Mouse (Mus musculus) neural tube, embryonic 13.5 days (tissue): ENCODE measurements around the gene Hist1h3e. TPM values are rescaled to one million over a fixed set of nuclear protein-coding genes. Genes with fewer than 3 reads are reported as not detected.
"Not testable (repeated sequence)": the region's sequence is repeated elsewhere in the genome, so short reads cannot be mapped to it uniquely, and the experiment has no call there.

ENCODE experiments used
- ATAC-seq: fragments of 200-750 bp; cut with Nextera tagmentation; 2 replicates; pipeline ENCODE4 v1.8.0; 2017; ENCODE audit warnings: low read depth, mild to moderate bottlenecking, moderate TSS enrichment, moderate library complexity
- H3K27ac ChIP-seq: fragments of 300-500 bp; sonication (generic); replicated peaks from 2 replicates; pipeline ENCODE4 v1.5.1; 2015; ENCODE audit warnings: moderate library complexity, mild to moderate bottlenecking, inconsistent platforms
- H3K27me3 ChIP-seq: fragments of 300-500 bp; sonication (generic); 2 replicates; pipeline ENCODE4 v1.6.1; 2015; ENCODE audit warnings: mild to moderate bottlenecking, inconsistent platforms
- H3K36me3 ChIP-seq: fragments of 300-500 bp; sonication (generic); 2 replicates; pipeline ENCODE4 v1.6.1; 2015; ENCODE audit warnings: mild to moderate bottlenecking, inconsistent platforms
- H3K4me1 ChIP-seq: fragments of 300-500 bp; sonication (generic); replicated peaks from 2 replicates; pipeline ENCODE4 v1.6.1; 2015; ENCODE audit warnings: inconsistent platforms
- H3K4me2 ChIP-seq: fragments of 300-500 bp; sonication (generic); 2 replicates; pipeline ENCODE4 v1.6.1; 2015; ENCODE audit warnings: inconsistent platforms, mild to moderate bottlenecking, moderate library complexity
- H3K4me3 ChIP-seq: fragments of 300-500 bp; sonication (generic); 2 replicates; pipeline ENCODE4 v1.5.1; 2015; ENCODE audit warnings: mild to moderate bottlenecking, inconsistent platforms
- H3K9ac ChIP-seq: fragments of 300-500 bp; sonication (generic); 2 replicates; pipeline ENCODE4 v1.6.1; 2015; ENCODE audit warnings: moderate library complexity, mild to moderate bottlenecking, inconsistent platforms
- H3K9me3 ChIP-seq: fragments of 300-500 bp; sonication (generic); 2 replicates; pipeline ENCODE4 v1.6.1; 2016; ENCODE audit warnings: inconsistent platforms
- WGBS: fragments of 180-500 bp; shearing (Covaris S2); methylation state at CpG from one replicate; pipeline ENCODE4 v1.1.7; 2015; 5-methylcytosine and 5-hydroxymethylcytosine counted together
- polyA plus RNA-seq: library from polyadenylated mRNA; unstranded; fragments of >200 nt; fragmentation: Nextera tagmentation; extraction: Ambion mirVana; gene quantifications from 2 replicates; pipeline ENCODE4 v1.2.1, GENCODE M21; 2015

Hist1h3e gene
- polyA plus RNA-seq, 1 experiment from 2014 or later, result 3.2 TPM

- 0 out of 2 replicates have a peak overlapping the region, but pooled peaks have one; percentile 9 for H3K9ac ChIP-seq
- ATAC-seq, result no peak
- peaks cover 39% of the 10 kb centered on the region for H3K4me1 ChIP-seq
- no peaks in the 10 kb centered on the region for H3K36me3 ChIP-seq
- no peak overlapping the region for H3K27ac ChIP-seq
- peak overlapping the region; percentile 74 for H3K4me2 ChIP-seq
- no peaks in the 10 kb centered on the region for H3K9me3 ChIP-seq
- 87% methylated on average over 3 of the region's 3 CpGs for WGBS
- H3K27me3 ChIP-seq, result no peaks in the 10 kb centered on the region
- no peak overlapping the region; the same call in 1 of the 2 replicates for H3K4me3 ChIP-seq
Observed at GRCm38 (mm10) chr13:23537006-23537710, 25.0 kb downstream of the Hist1h3e start.

GRCm38 (mm10) chr13:23536076-23536822, 25.9 kb downstream of the Hist1h3e start:
- Histone ChIP-seq H3K4me3 (peak overlapping the region; percentile 59), H3K4me2 (peak overlapping the region; percentile 74), H3K27me3 (no peaks in the 10 kb centered on the region), H3K9ac (peak overlapping the region; percentile 55; the same call in 1 of the 2 replicates), H3K27ac (no peak overlapping the region), H3K4me1 (peaks cover 42% of the 10 kb centered on the region), H3K36me3 (no peaks in the 10 kb centered on the region), H3K9me3 (no peaks in the 10 kb centered on the region)
- no peak for ATAC-seq
- WGBS, result 21% methylated on average over 7 of the region's 7 CpGs

GRCm38 (mm10) chr13:23535137-23536075, 26.8 kb downstream of the Hist1h3e start, which contains the start of gene Hist1h3g:
Gene Hist1h3g, plus strand, starts transcription at chr13:23535422.
- Histone ChIP-seq H3K4me1 (peaks cover 42% of the 10 kb centered on the region), H3K9ac (peak within 1 kb of the TSS; percentile 61), H3K4me2 (peak within 1 kb of the TSS; percentile 74), H3K4me3 (peak within 1 kb of the TSS; percentile 59), H3K27ac (peak within 1 kb of the TSS; percentile 74)
- not testable (repeated sequence) for H3K27me3 ChIP-seq, H3K9me3 ChIP-seq, H3K36me3 ChIP-seq
- WGBS, result under 1% methylated on average over 53 of the region's 62 CpGs
- ATAC-seq, result peak; percentile 89

GRCm38 (mm10) chr13:23534368-23535131, 27.6 kb downstream of the Hist1h3e start:
- Histone ChIP-seq H3K27ac (peak overlapping the region; percentile 74), H3K4me2 (peak overlapping the region; percentile 74), H3K27me3 (no peaks in the 10 kb centered on the region), H3K9ac (peak overlapping the region; percentile 61), H3K4me3 (peak overlapping the region; percentile 59), H3K9me3 (no peaks in the 10 kb centered on the region), H3K36me3 (no peaks in the 10 kb centered on the region), H3K4me1 (peaks cover 48% of the 10 kb centered on the region)
- ATAC-seq, result no peak
- WGBS, result under 1% methylated on average over 15 of the region's 15 CpGs

- peak; percentile 15; the same call in 1 of the 2 replicates for ATAC-seq
- H3K27me3 ChIP-seq, H3K9me3 ChIP-seq, H3K36me3 ChIP-seq: not testable (repeated sequence)
- peaks cover 54% of the 10 kb centered on the region for H3K4me1 ChIP-seq
- under 1% methylated on average over 25 of the region's 53 CpGs for WGBS
- H3K4me3 ChIP-seq, result peak within 1 kb of the TSS; percentile 59
- peak within 1 kb of the TSS; percentile 74 for H3K4me2 ChIP-seq
- peak within 1 kb of the TSS; percentile 84 for H3K27ac ChIP-seq
- H3K9ac ChIP-seq, result peak within 1 kb of the TSS; percentile 85
Observed at GRCm38 (mm10) chr13:23533560-23534367, 28.4 kb downstream of the Hist1h3e start, which contains the start of gene Hist1h2af. Gene Hist1h2af, plus strand, starts transcription at chr13:23533906.

DNA sequence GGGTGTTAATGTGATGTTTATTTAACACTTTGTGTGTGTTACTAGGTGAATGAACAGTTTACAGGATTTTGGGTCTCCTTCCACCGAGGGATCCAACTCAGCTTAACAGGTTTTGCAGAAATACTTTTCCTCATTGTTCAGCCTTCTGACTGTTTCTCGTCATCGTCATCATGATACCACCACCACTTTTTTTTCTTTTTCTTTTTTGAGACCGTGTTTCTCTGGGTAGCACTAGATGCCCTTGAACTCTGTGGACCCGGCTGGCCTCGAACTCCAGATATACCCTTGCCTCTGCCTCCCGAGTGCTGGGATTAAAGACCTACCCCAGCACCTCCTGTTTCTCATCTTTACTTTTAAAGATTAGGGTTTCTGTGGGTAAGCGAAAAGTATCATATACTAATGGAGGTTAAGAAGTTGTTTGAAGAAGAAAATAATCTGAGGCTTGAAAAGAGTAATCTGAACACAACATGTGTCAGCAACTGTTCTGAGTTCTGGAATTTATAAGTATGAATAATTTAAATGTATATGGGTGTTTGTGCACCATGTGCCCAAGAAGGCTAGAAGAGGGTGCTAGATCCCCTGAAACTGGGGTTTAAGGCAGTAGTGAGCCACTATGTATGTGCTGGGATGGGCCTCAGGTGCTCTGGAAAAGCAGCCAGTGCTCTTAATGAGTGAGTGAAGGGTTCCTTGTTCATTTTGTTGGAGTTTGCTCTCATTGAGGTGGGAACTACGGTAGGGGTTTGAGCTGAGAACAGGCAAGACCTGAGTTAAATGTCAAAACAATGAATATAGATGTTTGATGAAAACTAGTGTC, 29.7 kb downstream of the Hist1h3e start:
- Histone ChIP-seq H3K9me3 (no peaks in the 10 kb centered on the region), H3K4me2 (peak overlapping the region; percentile 74), H3K27me3 (no peaks in the 10 kb centered on the region), H3K27ac (peak overlapping the region; percentile 96; the same call in 1 of the 2 replicates), H3K4me1 (peaks cover 58% of the 10 kb centered on the region), H3K36me3 (no peaks in the 10 kb centered on the region), H3K9ac (peak overlapping the region; percentile 85), H3K4me3 (peak overlapping the region; percentile 59)
- ATAC-seq, result no peak
- WGBS, result 23% methylated on average over 9 of the region's 9 CpGs

- under 1% methylated on average over 62 of the region's 70 CpGs for WGBS
- H3K4me1 ChIP-seq, result peaks cover 51% of the 10 kb centered on the region
- H3K9ac ChIP-seq, result peak within 1 kb of the TSS; percentile 85
- H3K36me3 ChIP-seq, result no peaks in the 10 kb centered on the region
- no peaks in the 10 kb centered on the region for H3K27me3 ChIP-seq
- ATAC-seq, result peak; percentile 93
- peak within 1 kb of the TSS; percentile 74 for H3K4me2 ChIP-seq
- H3K27ac ChIP-seq, result peak within 1 kb of the TSS; percentile 96
- peak within 1 kb of the TSS; percentile 59 for H3K4me3 ChIP-seq
- H3K9me3 ChIP-seq, result no peaks in the 10 kb centered on the region
Observed at GRCm38 (mm10) chr13:23530901-23531875, 31.0 kb downstream of the Hist1h3e start, which contains the start of gene Hist1h4h. Gene Hist1h4h, plus strand, starts transcription at chr13:23531050.

DNA sequence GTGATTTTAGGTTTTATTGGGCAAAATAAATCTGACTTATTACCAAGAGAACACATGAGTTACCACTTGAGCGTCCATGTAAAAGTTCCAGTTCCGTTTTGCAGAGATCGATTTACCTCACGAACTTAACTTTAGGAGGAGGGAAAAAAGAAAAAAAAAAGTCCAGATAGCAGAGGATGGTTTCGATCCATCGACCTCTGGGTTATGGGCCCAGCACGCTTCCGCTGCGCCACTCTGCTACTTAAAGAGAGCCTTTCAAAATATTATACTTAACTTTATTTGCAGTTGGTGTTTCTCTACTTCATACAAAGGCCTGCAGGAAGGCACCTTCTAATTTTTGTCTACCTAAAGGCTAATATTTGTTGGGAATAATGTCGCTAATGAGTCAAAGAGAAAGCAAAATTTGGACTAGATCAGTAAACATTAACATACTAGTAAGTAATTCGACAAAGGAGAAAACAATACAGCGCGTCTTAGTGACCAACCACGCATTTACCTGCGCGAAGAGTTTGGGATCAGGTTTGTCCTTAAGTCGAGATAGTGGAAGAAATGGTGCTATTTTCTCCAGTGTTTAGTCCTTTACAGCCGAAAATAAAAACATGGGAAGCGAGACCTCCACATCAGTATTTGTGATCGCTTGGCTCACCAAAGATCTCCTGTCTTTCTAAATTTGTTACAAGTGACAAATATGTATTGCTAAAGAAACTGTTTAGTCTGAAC, 31.8 kb downstream of the Hist1h3e start:
- H3K36me3 ChIP-seq, result no peaks in the 10 kb centered on the region
- ATAC-seq, result no peak
- no peaks in the 10 kb centered on the region for H3K9me3 ChIP-seq
- H3K9ac ChIP-seq, result peak overlapping the region; percentile 85
- H3K4me1 ChIP-seq, result peaks cover 50% of the 10 kb centered on the region
- H3K4me2 ChIP-seq, result peak overlapping the region; percentile 74
- peak overlapping the region; percentile 59 for H3K4me3 ChIP-seq
- WGBS, result under 1% methylated on average over 20 of the region's 20 CpGs
- H3K27me3 ChIP-seq, result no peaks in the 10 kb centered on the region
- peak overlapping the region; percentile 96 for H3K27ac ChIP-seq
